Mouse (Mus musculus) ES-E14 (cell line): ENCODE results near the gene Xpnpep2.

Experiments
- CHD2 ChIP-seq: IDR thresholded peaks from 2 replicates; pipeline ENCODE4 v1.6.1; 2014; ENCODE audit warnings: mild to moderate bottlenecking, low read depth, low read length, inconsistent platforms
- MAFK ChIP-seq: IDR thresholded peaks from 2 replicates; pipeline ENCODE4 v1.6.1; 2014; ENCODE audit warnings: mild to moderate bottlenecking, low read depth, low read length, inconsistent platforms; ENCODE audit not compliant: insufficient read depth
- ZNF384 ChIP-seq: IDR thresholded peaks from 2 replicates; pipeline ENCODE4 v1.6.1; 2012; ENCODE audit warnings: low read depth, low read length, inconsistent platforms

- TF ChIP-seq ZNF384: no peak
- TF ChIP-seq MAFK: no peak
- TF ChIP-seq CHD2: no peak
These were observed 61.4 kb downstream of the Xpnpep2 start for GRCm38 (mm10) chrX:48169892-48170291.
